In the genomic region with DNA sequence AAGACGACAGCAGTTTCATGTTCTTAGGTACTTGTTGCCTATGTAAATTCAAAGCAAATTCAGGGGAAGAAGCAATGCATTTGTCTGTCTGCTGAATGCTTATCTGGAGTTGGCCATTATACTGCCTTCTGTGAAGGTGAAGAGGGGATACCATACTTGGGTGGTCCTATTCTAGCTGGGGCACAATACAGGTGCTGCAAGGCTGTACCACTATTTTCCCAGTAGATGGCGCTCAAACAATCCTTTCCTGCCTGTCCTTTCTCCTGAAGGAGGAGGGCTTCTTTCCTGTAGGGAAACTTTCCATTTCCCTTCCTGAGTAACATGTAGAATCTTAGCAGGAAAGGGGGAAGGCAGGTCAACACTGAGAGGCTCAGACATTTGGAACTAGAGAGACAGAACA, we compare ENCODE assay signal across 8 mouse cellular contexts. TPM values are rescaled to one million over a fixed set of nuclear protein-coding genes. Genes with fewer than 3 reads are reported as not detected.
DNase-seq lines count a peak whose midpoint lies in the region; ATAC-seq lines count a peak whose summit lies in the region.

No protein-coding gene starts in this region.

- H3K36me3 ChIP-seq in neural tube, embryonic 11.5 days (ENCODE audit: control insufficient read depth, insufficient read depth, low read length), result no peaks in the 10 kb centered on the region

- WGBS in neural tube, embryonic 11.5 days, result 45% methylated on average over 2 of the region's 2 CpGs

- H3K4me2 ChIP-seq in neural tube, embryonic 11.5 days (ENCODE audit: low read depth), result no peak overlapping the region

- ATAC-seq in neural tube, embryonic 11.5 days (ENCODE audit: insufficient read depth, low FRiP score, low TSS enrichment), result peak; percentile 58; the same call in 1 of the 2 replicates

- H3K4me1 ChIP-seq in neural tube, embryonic 11.5 days (ENCODE audit: control insufficient read depth, insufficient read depth, low read length), result no peaks in the 10 kb centered on the region

- intact Hi-C loops in left cerebral cortex, postnatal 10 days (cut with DNase I), result loop anchor here (5.0 kb wide), 2 partner anchors 72 to 472 kb away; no protein-coding TSS in a partner anchor

- DNase-seq in adrenal gland, postnatal 14 days, result peak; percentile 36
- no peak for DNase-seq in adrenal gland, adult 8-10 months
- DNase-seq in B cell, adult 2 months, result peak; percentile 23 to 37
- DNase-seq in cerebellum, adult 9-10 months, result peak; percentile 45
- DNase-seq in heart, adult 8-10 months (ENCODE audit: low spot score), result peak; percentile 15
- DNase-seq in left cerebral cortex, postnatal 10 days (ENCODE audit: extremely low spot score in 1 of 2, low spot score in 2 of 2), result peak; percentile 34 to 48
- DNase-seq in neural tube, embryonic 11.5 days (ENCODE audit: low spot score), result peak; percentile 38
- DNase-seq in natural killer cell, adult 2 months (ENCODE audit: low spot score in 2 of 2), result no peak

- H3K9me3 ChIP-seq in neural tube, embryonic 11.5 days (ENCODE audit: control insufficient read depth, low read length), result no peaks in the 10 kb centered on the region

- H3K9ac ChIP-seq in neural tube, embryonic 11.5 days (ENCODE audit: low read length), result no peak overlapping the region

- H3K27ac ChIP-seq in neural tube, embryonic 11.5 days (ENCODE audit: low read depth, low read length), result no peak overlapping the region

- H3K4me3 ChIP-seq in neural tube, embryonic 11.5 days (ENCODE audit: low read depth, low read length), result no peak overlapping the region

- no peaks in the 10 kb centered on the region for H3K27me3 ChIP-seq in neural tube, embryonic 11.5 days (ENCODE audit: control insufficient read depth, insufficient read depth, low read length)

RNA-seq across cellular contexts. Expression of gene Pamr1, which starts 40.2 kb away (rescaled TPM):
- total RNA-seq in adrenal gland, postnatal 14 days (2021), result 4.8 and 4.9 TPM in 2 replicates
- total RNA-seq in adrenal gland, adult 8-10 months (2022), result 1 to 10 TPM; 1.3 to 3.3 (median 2.1) TPM
- 1 to 10 TPM; 1.3 to 2.8 (median 2.4) TPM for total RNA-seq in heart, adult 8-10 months (2022)
- total RNA-seq in left cerebral cortex, postnatal 10 days (2021), result 10 to 100 TPM; 27.7 to 28.8 TPM
- polyA plus RNA-seq in neural tube, embryonic 11.5 days (2014; fragmentation: Nextera tagmentation; extraction: Ambion mirVana), result 3.8 and 4.4 TPM in 2 replicates

Comparison
In these comparisons a context has a peak if more than half of its experiments do, and no peak if none do; other contexts are left out.
1. DNase-seq: peak in adrenal gland, postnatal 14 days (single experiment), B cell, adult 2 months (2 of 2), cerebellum, adult 9-10 months (single experiment), heart, adult 8-10 months (single experiment), left cerebral cortex, postnatal 10 days (2 of 2) and neural tube, embryonic 11.5 days (single experiment); none in adrenal gland, adult 8-10 months (single experiment) and natural killer cell, adult 2 months (0 of 2).